Mouse (Mus musculus): ENCODE results near the gene Ppm1h. TPM values are rescaled to one million over a fixed set of nuclear protein-coding genes. Genes with fewer than 3 reads are reported as not detected.
A peak's percentile ranks its signal among the peaks of the same experiment; 100 is the strongest.

The Ppm1h gene
- total RNA-seq, 2 experiments from 2014 or later: 97.9 to 105 TPM

DNA sequence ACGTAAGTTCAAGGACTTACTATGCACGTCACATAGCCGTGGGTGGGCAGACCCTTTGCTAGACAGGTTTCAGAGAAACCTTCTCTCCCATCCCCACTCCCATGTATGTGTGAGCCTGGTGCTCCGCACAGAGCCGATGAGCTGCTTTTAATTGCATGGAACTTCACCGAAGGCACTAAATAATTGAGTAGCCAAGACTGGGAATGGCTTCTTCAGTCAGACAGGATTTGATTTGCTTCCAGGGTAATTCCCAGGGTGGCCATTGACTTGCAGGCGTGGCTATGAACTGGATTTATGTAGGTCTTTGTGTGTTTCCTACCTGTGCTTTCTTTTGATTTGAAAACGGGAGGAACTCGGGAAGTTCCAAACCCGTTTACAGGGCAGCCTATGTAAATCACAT lies 202.9 kb downstream of the Ppm1h start:
- Histone ChIP-seq H3K27ac (no peak overlapping the region), H3K4me3 (no peak overlapping the region)
- intact Hi-C loops (cut with DNase I): no loop called here
- no peak for DNase-seq (ENCODE audit: extremely low spot score in 1 of 2, low spot score in 2 of 2)
- TF ChIP-seq CTCF (IDR thresholded peaks at IDR 0.05): no peak

DNA sequence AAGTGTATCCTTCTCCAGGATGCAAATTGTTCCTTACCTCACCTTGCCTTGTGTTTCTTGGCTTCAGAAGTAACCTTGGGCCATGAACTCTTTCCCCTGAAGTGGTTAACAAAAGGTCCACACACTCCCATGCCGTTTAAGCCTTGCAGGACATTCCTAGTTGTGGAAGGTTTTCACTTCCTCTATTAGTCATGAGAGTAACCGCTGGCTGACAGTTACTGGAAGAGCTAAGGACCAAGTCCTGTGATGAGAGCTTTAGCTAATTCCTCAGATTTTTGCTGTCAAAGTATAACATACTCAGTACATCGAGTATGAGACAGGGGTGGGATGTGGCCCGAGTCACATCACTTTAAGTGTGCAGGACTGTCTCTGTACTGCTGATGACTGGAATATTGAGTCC lies 204.1 kb downstream of the Ppm1h start:
- DNase-seq (ENCODE audit: extremely low spot score in 1 of 2, low spot score in 2 of 2): no peak
- Histone ChIP-seq H3K27ac (no peak overlapping the region), H3K4me3 (no peak overlapping the region)
- no peak for TF ChIP-seq CTCF (IDR thresholded peaks at IDR 0.05)
- intact Hi-C loops (cut with DNase I): no loop called here

DNA sequence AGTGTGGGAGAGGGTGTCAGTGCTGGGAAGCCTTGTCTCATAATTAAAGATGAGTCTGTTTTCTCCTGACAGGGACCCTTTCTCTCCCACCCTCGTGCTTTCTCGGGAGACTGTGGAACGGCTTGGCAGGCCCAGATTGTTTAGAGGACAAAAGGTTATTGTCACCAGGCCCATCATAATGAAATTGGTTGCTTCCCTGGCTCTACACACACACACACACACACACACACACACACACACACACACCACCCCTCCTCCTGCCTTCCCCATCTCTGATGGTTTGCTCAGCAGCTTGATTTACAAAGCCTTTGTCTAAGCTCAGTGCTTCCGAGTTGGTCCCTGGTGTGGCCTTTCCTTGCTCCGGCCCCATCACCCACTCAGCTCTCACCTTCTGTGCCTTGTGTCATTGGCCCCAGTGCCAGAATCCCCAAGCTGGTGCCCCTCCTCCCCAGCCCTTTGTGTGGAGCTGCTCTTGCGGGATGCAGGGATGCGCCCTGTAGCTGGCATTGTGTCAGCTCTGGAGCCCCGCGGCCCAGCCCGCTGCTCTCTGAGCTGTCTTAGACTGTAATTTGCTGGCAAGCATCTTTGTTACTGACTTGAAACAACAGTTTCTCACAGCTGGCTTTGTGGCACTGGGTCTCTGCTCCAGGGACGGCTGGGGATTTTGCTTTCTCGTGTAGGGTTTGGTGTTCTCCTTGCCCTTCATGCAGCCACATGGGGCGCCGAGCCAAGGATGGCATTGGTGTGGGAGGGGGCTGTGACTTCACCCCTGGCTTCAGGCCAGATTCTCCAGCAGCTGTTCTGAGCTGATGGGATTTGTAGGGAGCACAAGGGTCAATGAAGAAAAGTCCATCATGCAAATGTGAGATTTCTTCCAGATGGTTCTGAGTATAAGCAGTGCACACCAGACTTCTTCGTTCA lies 205.5 kb downstream of the Ppm1h start:
- no peak for TF ChIP-seq CTCF (IDR thresholded peaks at IDR 0.05)
- Histone ChIP-seq H3K4me3 (no peak overlapping the region), H3K27ac (peak overlapping the region; percentile 81)
- peak; percentile 41 to 55 for DNase-seq (ENCODE audit: extremely low spot score in 1 of 2, low spot score in 2 of 2)
- intact Hi-C loops (cut with DNase I): no loop called here

DNA sequence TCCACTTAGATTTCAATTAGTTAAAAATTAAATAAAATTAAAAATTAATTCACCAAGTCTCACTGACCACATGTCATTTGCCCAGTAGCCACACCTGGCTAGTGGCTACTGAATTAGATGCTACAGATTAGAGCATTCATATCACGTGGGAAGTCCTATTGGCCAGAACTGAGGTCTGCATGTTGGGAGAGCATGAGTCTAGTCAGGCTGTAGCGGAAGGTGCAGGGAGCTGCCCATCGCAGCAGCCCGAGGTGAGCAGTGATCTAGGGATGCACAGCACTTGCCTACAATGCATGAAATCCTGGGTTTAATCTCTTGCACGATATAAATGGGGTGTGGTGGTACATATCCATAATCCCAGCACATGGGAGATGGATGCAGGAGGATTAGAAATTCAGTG lies 206.7 kb downstream of the Ppm1h start:
- TF ChIP-seq CTCF (IDR thresholded peaks at IDR 0.05): no peak
- no peak overlapping the region for H3K27ac ChIP-seq
- intact Hi-C loops (cut with DNase I): no loop called here
- H3K4me3 ChIP-seq: no peak overlapping the region
- no peak for DNase-seq (ENCODE audit: extremely low spot score in 1 of 2, low spot score in 2 of 2)

DNA sequence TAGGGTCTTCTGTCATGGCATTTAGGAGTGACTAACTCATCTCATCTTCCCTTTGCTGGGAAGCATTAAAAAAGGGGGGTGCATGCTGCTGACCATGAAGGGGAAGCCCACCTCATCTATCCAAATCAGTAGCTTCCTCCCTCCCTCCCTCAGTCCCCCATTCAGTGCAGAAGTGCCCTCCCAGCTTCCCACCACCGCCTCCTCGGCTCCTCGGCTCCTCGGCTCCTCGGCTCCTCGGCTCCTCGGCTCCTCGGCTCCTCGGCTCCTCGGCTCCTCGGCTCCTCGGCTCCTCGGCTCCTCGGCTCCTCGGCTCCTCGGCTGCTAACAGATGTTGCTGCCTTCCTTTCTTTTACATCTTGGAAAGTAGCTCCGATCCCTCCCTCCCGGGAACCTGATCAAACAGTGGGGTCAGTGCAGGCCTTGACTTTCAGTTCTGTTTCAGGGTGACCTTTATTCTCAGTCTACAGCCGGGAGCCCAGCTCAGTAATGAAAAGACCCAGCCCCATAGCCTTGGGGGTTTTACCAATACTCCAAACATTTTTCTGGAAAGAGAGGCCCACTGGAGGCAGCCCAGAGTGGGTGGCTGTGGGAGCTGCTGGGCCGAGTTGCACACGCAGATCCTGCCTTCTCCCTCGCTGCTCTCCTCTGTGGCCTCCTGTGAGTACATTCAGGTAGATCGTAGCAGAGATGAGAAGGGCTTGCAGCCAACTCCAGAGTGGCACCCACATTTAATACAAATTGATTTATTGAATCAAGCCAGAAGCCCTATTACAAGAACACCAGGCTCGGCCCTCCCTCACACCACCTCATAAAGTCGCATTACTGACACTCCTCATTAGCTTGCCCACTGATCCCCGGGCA lies 207.7 kb downstream of the Ppm1h start:
- peak overlapping the region; percentile 84 for H3K27ac ChIP-seq
- intact Hi-C loops (cut with DNase I): no loop called here
- peak; percentile 44 to 47 for DNase-seq (ENCODE audit: extremely low spot score in 1 of 2, low spot score in 2 of 2)
- H3K4me3 ChIP-seq: no peak overlapping the region
- TF ChIP-seq CTCF (IDR thresholded peaks at IDR 0.05): no peak

DNA sequence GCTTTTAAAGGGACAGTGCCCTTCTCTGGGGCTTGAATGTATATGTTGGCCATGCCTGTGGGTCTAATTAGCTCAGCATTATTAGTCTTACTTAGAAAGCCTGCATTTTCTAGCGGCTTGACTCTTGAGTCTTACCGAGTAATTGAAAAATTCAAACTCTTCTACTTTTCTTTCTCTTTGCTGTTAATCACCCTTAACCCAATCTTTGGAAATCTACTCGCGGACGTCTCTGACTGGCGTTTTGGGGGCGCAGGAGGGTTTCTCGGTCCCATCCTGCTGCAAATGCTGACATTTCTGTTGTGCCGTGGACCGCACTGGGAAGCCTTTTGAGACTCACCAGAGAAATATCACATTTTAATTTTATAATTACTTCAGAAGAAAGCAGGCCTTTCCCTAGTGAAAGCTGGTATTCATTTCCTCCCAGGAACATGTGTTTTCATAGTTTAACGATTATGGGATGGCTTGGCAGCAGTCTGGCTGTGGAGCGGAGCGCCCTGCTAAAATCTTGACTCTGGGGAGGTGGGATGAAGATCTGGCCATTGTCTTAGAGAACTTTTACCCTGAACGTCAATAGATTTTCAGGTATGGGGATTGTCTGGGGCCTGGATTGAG lies 208.5 kb downstream of the Ppm1h start:
- TF ChIP-seq CTCF (IDR thresholded peaks at IDR 0.05): no peak
- DNase-seq (ENCODE audit: extremely low spot score in 1 of 2, low spot score in 2 of 2): no peak
- Histone ChIP-seq H3K27ac (peak overlapping the region; percentile 84), H3K4me3 (no peak overlapping the region)
- intact Hi-C loops (cut with DNase I): no loop called here

DNA sequence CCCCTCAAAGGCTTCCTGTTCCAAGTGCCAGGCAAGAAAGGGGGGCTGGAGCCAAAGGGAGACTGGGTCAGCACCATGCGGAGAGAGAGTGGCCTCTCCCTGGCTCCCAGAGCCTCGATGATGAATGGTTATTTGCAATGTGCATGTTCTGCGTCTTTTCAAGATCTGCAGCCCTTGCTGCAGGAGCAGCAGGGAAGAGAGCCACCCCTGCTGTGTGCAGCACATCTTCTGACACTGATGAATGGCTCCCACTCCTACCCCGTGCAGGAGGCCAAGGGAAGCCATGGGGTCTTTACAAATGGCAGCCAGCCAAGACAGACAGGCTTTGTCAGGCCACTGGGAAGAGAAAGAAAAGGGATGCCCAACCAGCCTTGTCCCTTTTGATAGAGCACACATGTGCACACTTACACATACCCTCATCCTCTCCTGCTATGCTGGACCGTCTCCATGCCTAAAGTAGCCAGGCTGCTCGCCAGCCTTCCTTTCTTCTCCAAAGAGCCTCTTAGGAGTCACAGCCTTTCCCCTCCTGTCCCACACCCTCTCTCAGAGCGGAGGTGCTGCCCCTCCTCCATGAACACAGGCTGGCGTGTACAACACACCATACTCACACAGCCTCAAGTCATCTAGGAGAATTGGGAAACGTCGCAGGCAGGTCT lies 209.1 kb downstream of the Ppm1h start:
- Histone ChIP-seq H3K4me3 (no peak overlapping the region), H3K27ac (peak overlapping the region; percentile 84)
- TF ChIP-seq CTCF (IDR thresholded peaks at IDR 0.05): no peak
- intact Hi-C loops (cut with DNase I): no loop called here
- DNase-seq (ENCODE audit: extremely low spot score in 1 of 2, low spot score in 2 of 2): no peak

DNA sequence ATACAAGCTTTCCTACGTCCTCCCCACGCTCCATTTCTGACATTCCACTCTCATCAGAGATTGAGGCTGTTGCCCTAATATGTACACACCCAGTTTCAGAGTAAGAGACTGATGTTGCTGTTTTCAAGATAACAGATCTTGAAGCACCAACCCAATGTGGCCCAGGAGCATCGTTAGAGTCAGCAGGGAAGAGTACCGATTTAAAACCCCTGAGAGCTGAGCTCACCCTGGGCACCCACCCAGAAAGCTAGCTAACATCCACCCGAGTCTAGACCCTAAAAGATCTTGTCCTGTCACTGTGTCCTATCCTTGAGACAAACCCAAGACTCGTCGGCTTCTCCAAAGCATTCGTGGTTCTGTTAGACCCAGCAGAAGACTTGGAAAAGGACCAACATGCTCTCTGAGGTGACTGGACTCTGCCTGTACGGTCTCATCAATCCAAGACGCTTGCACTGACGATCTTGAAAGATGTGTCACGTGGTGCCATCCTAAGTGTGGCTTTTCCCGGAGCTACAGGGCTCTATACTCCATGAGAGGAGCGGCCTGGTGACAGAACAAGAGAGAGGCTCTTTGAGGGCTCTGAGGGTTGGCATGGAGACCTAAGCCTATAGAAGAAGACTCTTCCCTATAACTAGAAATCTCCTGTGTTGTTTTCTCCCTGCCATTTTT lies 212.3 kb downstream of the Ppm1h start:
- Histone ChIP-seq H3K4me3 (no peak overlapping the region), H3K27ac (no peak overlapping the region)
- intact Hi-C loops (cut with DNase I): loop anchor here (5.0 kb wide), 1 partner anchor 84 kb away; no protein-coding TSS in a partner anchor
- no peak for TF ChIP-seq CTCF (IDR thresholded peaks at IDR 0.05)
- no peak for DNase-seq (ENCODE audit: extremely low spot score in 1 of 2, low spot score in 2 of 2)

DNA sequence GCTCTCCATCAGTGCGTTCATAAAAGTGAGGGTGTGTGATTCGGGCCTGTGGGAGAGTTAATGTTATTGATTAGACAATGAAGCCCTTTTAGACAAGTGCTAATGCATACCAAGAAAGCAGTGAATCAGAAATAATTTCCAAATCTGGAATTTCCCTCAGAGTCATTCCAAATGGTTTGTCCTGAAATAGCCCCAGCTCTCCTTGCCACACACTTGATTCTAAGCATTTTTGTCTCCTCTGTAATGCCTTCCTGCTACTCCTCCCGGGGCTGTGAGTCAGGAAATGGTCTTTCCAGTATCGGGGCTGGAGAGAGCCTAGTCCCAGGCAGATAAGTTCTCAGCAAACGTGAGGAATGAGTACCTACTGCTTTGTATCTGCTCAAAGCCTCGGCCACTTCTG lies 212.9 kb downstream of the Ppm1h start:
- intact Hi-C loops (cut with DNase I): loop anchor here (5.0 kb wide), 1 partner anchor 84 kb away; no protein-coding TSS in a partner anchor

DNA sequence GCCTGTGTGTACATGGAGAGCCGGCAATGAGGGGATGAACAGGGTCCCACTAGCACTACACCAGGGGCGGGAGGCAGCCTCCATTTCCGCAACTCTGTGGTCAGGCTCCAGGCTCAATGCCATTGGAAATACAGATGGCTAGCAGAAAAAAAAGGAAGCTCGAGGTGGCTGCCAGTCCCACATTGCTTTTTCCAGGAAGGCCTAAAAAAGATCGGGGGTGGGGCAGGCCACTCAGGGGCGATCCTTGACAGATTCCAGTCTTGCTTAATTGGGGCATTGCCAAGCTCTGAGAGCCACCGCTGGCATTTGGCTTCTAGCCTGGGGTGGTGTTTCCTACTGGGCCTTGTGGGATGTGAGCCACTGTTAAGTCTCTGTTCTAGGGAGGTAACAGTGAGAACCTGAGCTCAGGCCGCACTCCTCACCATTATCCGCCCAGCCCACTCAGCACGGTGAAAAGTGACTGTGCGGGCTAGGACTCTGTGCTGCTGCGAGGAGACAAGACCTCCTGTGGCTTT lies 216.1 kb downstream of the Ppm1h start:
- H3K27ac ChIP-seq: peak overlapping the region; percentile 4; the same call in 1 of the 2 replicates
- TF ChIP-seq CTCF (IDR thresholded peaks at IDR 0.05): no peak
- intact Hi-C loops (cut with DNase I): loop anchor here (5.0 kb wide), 1 partner anchor 87 kb away; no protein-coding TSS in a partner anchor
- no peak for DNase-seq (ENCODE audit: extremely low spot score in 1 of 2, low spot score in 2 of 2)
- no peak overlapping the region for H3K4me3 ChIP-seq

More for the DNA sequence above, 212.9 kb downstream of the Ppm1h start:
- TF ChIP-seq CTCF (IDR thresholded peaks at IDR 0.05): no peak
- no peak for DNase-seq (ENCODE audit: extremely low spot score in 1 of 2, low spot score in 2 of 2)
- Histone ChIP-seq H3K27ac (no peak overlapping the region), H3K4me3 (no peak overlapping the region)
